26 mouse cellular contexts compared by ENCODE assay signal in genomic region chr17:87397088-87397487, GRCm38 (mm10). TPM values are rescaled to one million over a fixed set of nuclear protein-coding genes. Genes with fewer than 3 reads are reported as not detected.
DNase-seq lines count a peak whose midpoint lies in the region; ATAC-seq and TF ChIP-seq lines count a peak whose summit lies in the region.
"Had no signal": no experiment of that assay in that cellular context is flagged by ENCODE, and none has a peak within 500 bp of the region (broad histone marks: within the 10 kb centered on the region; RNA-seq: fewer than 3 reads in every experiment).

No protein-coding gene starts in this region.

- no peak for TF ChIP-seq CTCF in lung, postnatal 0 days (IDR thresholded peaks at IDR 0.05)
- TF ChIP-seq CTCF in bone marrow macrophage, adult 2 months (IDR thresholded peaks at IDR 0.05; ENCODE audit: low read depth, low read length): no peak

- no peaks in the 10 kb centered on the region for H3K9me3 ChIP-seq in lung, postnatal 0 days (ENCODE audit: low read length)
- H3K9me3 ChIP-seq in hindbrain, embryonic 14.5 days (ENCODE audit: control insufficient read depth, low read length): no peaks in the 10 kb centered on the region
- H3K9me3 ChIP-seq: embryonic facial prominence, embryonic 12.5 days; forebrain, embryonic 12.5 days; heart, embryonic 12.5 days had no signal

- no peaks in the 10 kb centered on the region for H3K27me3 ChIP-seq in lung, postnatal 0 days (replicated peaks; ENCODE audit: insufficient read depth, low read length)
- no peaks in the 10 kb centered on the region for H3K27me3 ChIP-seq in hindbrain, embryonic 14.5 days (ENCODE audit: control insufficient read depth, insufficient read depth, low read length)
- H3K27me3 ChIP-seq: embryonic facial prominence, embryonic 12.5 days; forebrain, embryonic 12.5 days; heart, embryonic 12.5 days had no signal

- TF ChIP-seq POLR2A in bone marrow macrophage, adult 2 months (IDR thresholded peaks at IDR 0.05; ENCODE audit: borderline replicate concordance, low read depth, low read length): no peak

- peak; percentile 34 for DNase-seq in lung, postnatal 0 days (ENCODE audit: low spot score)
- DNase-seq in lung, postnatal 10 days: no peak
- DNase-seq in monocyte, adult 2 months (ENCODE audit: low read depth in 1 of 2, low spot score in 2 of 2): peak; percentile 38 to 45
- no peak for DNase-seq in hindbrain, embryonic 14.5 days (ENCODE audit: low spot score)
- no peak for DNase-seq in right cerebral cortex, adult 2 months (ENCODE audit: low spot score in 2 of 2)
- DNase-seq: adrenal gland, adult 2 months; adrenal gland, postnatal 25 days; cerebellum, adult 11 months; cerebellum, adult 8-10 months; cerebellum, postnatal 25 days; gastrocnemius, postnatal 10 days had no signal

- no peak overlapping the region for H3K4me2 ChIP-seq in lung, postnatal 0 days (replicated peaks; ENCODE audit: low read depth, low read length)
- H3K4me2 ChIP-seq in hindbrain, embryonic 14.5 days (replicated peaks): no peak overlapping the region
- H3K4me2 ChIP-seq: embryonic facial prominence, embryonic 12.5 days; forebrain, embryonic 12.5 days; heart, embryonic 12.5 days had no signal

- no peak overlapping the region for H3K4me3 ChIP-seq in lung, postnatal 0 days (ENCODE audit: low read depth, low read length)
- no peak overlapping the region for H3K4me3 ChIP-seq in bone marrow macrophage, adult 2 months (ENCODE audit: insufficient read depth, low read length)
- H3K4me3 ChIP-seq in hindbrain, embryonic 14.5 days (replicated peaks; ENCODE audit: low read length): no peak overlapping the region
- H3K4me3 ChIP-seq: embryonic facial prominence, embryonic 12.5 days; forebrain, embryonic 12.5 days; heart, embryonic 12.5 days had no signal

- H3K4me1 ChIP-seq in lung, postnatal 0 days (ENCODE audit: insufficient read depth, low read depth, low read length): no peaks in the 10 kb centered on the region
- peaks cover 34% of the 10 kb centered on the region for H3K4me1 ChIP-seq in bone marrow macrophage, adult 2 months (ENCODE audit: control insufficient read depth, insufficient read depth, low read length)
- H3K4me1 ChIP-seq in hindbrain, embryonic 14.5 days (replicated peaks; ENCODE audit: control insufficient read depth, insufficient read depth, low read length): no peaks in the 10 kb centered on the region
- H3K4me1 ChIP-seq: embryonic facial prominence, embryonic 12.5 days; forebrain, embryonic 12.5 days had no signal

- WGBS in lung, postnatal 0 days: 72% methylated on average over 11 of the region's 11 CpGs
- 66% methylated on average over 11 of the region's 11 CpGs for WGBS in hindbrain, embryonic 14.5 days

- ATAC-seq in lung, postnatal 0 days: no peak
- ATAC-seq in granulocyte monocyte progenitor cell, adult 5-6 weeks (replicated peaks; ENCODE audit: poor library complexity, severe bottlenecking): peak; percentile 80
- no peak for ATAC-seq in hindbrain, embryonic 14.5 days (ENCODE audit: low FRiP score)
- ATAC-seq: forebrain, embryonic 16.5 days; hindbrain, postnatal 0 days had no signal

- H3K27ac ChIP-seq in lung, postnatal 0 days (ENCODE audit: low read length): no peak overlapping the region
- peak overlapping the region; percentile 56 for H3K27ac ChIP-seq in bone marrow macrophage, adult 2 months (ENCODE audit: insufficient read depth, low read depth, low read length)
- H3K27ac ChIP-seq in hindbrain, embryonic 14.5 days: no peak overlapping the region
- H3K27ac ChIP-seq: embryonic facial prominence, embryonic 12.5 days; forebrain, embryonic 12.5 days; hindbrain, postnatal 0 days had no signal

- TF ChIP-seq EP300 in lung, postnatal 0 days (IDR thresholded peaks at IDR 0.05): no peak

- no peak overlapping the region for H3K9ac ChIP-seq in lung, postnatal 0 days (replicated peaks; ENCODE audit: low read depth)
- no peak overlapping the region for H3K9ac ChIP-seq in hindbrain, embryonic 14.5 days
- H3K9ac ChIP-seq: embryonic facial prominence, embryonic 12.5 days; forebrain, embryonic 12.5 days; heart, embryonic 12.5 days had no signal

- H3K36me3 ChIP-seq in lung, postnatal 0 days (ENCODE audit: insufficient read depth, low read length): no peaks in the 10 kb centered on the region
- H3K36me3 ChIP-seq in hindbrain, embryonic 14.5 days (replicated peaks; ENCODE audit: control insufficient read depth, insufficient read depth): no peaks in the 10 kb centered on the region
- H3K36me3 ChIP-seq: embryonic facial prominence, embryonic 12.5 days; forebrain, embryonic 12.5 days; heart, embryonic 12.5 days had no signal

RNA-seq across cellular contexts. Expression of gene Stpg4, which starts 30.5 kb away (rescaled TPM):
- not detected in 2 replicates for polyA plus RNA-seq in lung, postnatal 0 days (2015; fragmentation: Nextera tagmentation; extraction: Ambion mirVana)
- not detected in 2 replicates for polyA plus RNA-seq in bone marrow macrophage, adult 2 months (2012; ENCODE audit: insufficient read depth, insufficient read length, missing spikeins)
- not detected in 2 replicates for total RNA-seq in granulocyte monocyte progenitor cell, adult 5-6 weeks (2014; fragmentation: Nextera tagmentation)
- total RNA-seq in granulocyte monocyte progenitor cell, adult 5-6 weeks (2017): not detected in 2 replicates
- not detected in 2 replicates for polyA plus RNA-seq in hindbrain, embryonic 14.5 days (2014; fragmentation: Nextera tagmentation; extraction: Ambion mirVana)
- total RNA-seq: adrenal gland, adult 2 months; adrenal gland, postnatal 25 days; ES-E14; gastrocnemius, postnatal 10 days; gastrocnemius, postnatal 4 days; heart, adult 8-10 months; heart, postnatal 25 days had no signal
- polyA plus RNA-seq: adrenal gland, adult 2 months; embryonic facial prominence, embryonic 12.5 days; forebrain, embryonic 12.5 days; forebrain, embryonic 16.5 days; frontal cortex, adult 2 months; heart, embryonic 12.5 days; heart, embryonic 16.5 days; hindbrain, embryonic 11.5 days; hindbrain, postnatal 0 days; intestine, embryonic 14.5 days had no signal

RNA-seq across cellular contexts. Expression of gene Calm2, which starts 49.6 kb away (rescaled TPM):
- polyA plus RNA-seq in lung, postnatal 0 days (2015; fragmentation: Nextera tagmentation; extraction: Ambion mirVana): 867 and 887 TPM in 2 replicates
- 938 and 1,004 TPM in 2 replicates for polyA plus RNA-seq in bone marrow macrophage, adult 2 months (2012; ENCODE audit: insufficient read depth, insufficient read length, missing spikeins)
- total RNA-seq in granulocyte monocyte progenitor cell, adult 5-6 weeks (2014; fragmentation: Nextera tagmentation): 410 and 477 TPM in 2 replicates
- total RNA-seq in granulocyte monocyte progenitor cell, adult 5-6 weeks (2017): 1,690 and 1,803 TPM in 2 replicates
- polyA plus RNA-seq in hindbrain, embryonic 14.5 days (2014; fragmentation: Nextera tagmentation; extraction: Ambion mirVana): 2,858 and 2,871 TPM in 2 replicates

Comparison
In these comparisons a context has a peak if more than half of its experiments do, and no peak if none do; other contexts are left out.
1. DNase-seq: peak in lung, postnatal 0 days (single experiment) and monocyte, adult 2 months (2 of 2); none in lung, postnatal 10 days (single experiment), hindbrain, embryonic 14.5 days (single experiment) and right cerebral cortex, adult 2 months (0 of 2).